Mouse (Mus musculus) CH12.LX (cell line): ENCODE results near the gene Dact3. TPM values are rescaled to one million over a fixed set of nuclear protein-coding genes. Genes with fewer than 3 reads are reported as not detected.

ENCODE experiments used
- DNase-seq: peaks from one replicate; pipeline ENCODE4 v3.0.0-alpha.2; 2013; ENCODE audit errors: extremely low read depth
- H3K27ac ChIP-seq: 2 replicates; pipeline ENCODE4 v1.5.1; 2012; ENCODE audit warnings: low read depth, mild to moderate bottlenecking, control low read depth, moderate library complexity; ENCODE audit not compliant: insufficient read depth
- H3K27me3 ChIP-seq: replicated peaks from 2 replicates; pipeline ENCODE3; 2012; ENCODE audit warnings: inconsistent platforms
- H3K36me3 ChIP-seq, 2 experiments: replicated peaks in 1 of 2; 2 replicates each; pipeline versions ENCODE3 to v1.6.1; 2012; ENCODE audit warnings: inconsistent platforms in 1 of 2, low read length in 1 of 2, mild to moderate bottlenecking in 1 of 2, mixed read lengths in 1 of 2, moderate library complexity in 1 of 2; ENCODE audit not compliant: control insufficient read depth in 1 of 2, insufficient read depth in 1 of 2
- H3K4me1 ChIP-seq, 2 experiments: 2 replicates each; pipeline ENCODE4 v1.6.1; 2012; ENCODE audit warnings: inconsistent platforms in 1 of 2, moderate library complexity in 1 of 2; ENCODE audit not compliant: insufficient read depth in 2 of 2, control insufficient read depth in 1 of 2
- H3K4me2 ChIP-seq: 2 replicates; pipeline ENCODE4 v1.6.1; 2012; ENCODE audit warnings: low read depth, mild to moderate bottlenecking, control low read depth; ENCODE audit not compliant: poor library complexity, insufficient read depth, severe bottlenecking
- H3K4me3 ChIP-seq, 3 experiments: fragments of 150-350 bp in 1 of 3; sonication (generic) in 1 of 3; replicated peaks in 1 of 3; 2 replicates each; pipeline versions ENCODE3 to v1.5.1; 2011 to 2012; ENCODE audit warnings: low read depth in 2 of 3, low read length in 2 of 3, mild to moderate bottlenecking in 2 of 3, moderate library complexity in 2 of 3, control low read depth in 1 of 3, improper control_type of control experiment in 1 of 3, inconsistent platforms in 1 of 3, mixed read lengths in 1 of 3; ENCODE audit not compliant: poor library complexity in 1 of 3
- H3K79me2 ChIP-seq: replicated peaks from 2 replicates; pipeline ENCODE4 v1.6.1; 2012; ENCODE audit warnings: mild to moderate bottlenecking, moderate library complexity; ENCODE audit not compliant: control insufficient read depth, poor library complexity, insufficient read depth, severe bottlenecking; ENCODE audit errors: extremely low read depth
- H3K9ac ChIP-seq: 2 replicates; pipeline ENCODE4 v1.6.1; 2012; ENCODE audit warnings: low read depth, mild to moderate bottlenecking, control low read depth, moderate library complexity; ENCODE audit not compliant: insufficient read depth
- H3K9me3 ChIP-seq: replicated peaks from 2 replicates; pipeline ENCODE3; 2012; ENCODE audit warnings: low read length, inconsistent platforms, mixed read lengths
- CTCF ChIP-seq, 2 experiments: IDR thresholded peaks in 1 of 2; conservative IDR thresholded peaks in 1 of 2; 2 replicates each; pipeline ENCODE4 v1.5.1; 2011 to 2012; ENCODE audit warnings: low read depth in 2 of 2, low read length in 2 of 2, improper control_type of control experiment in 1 of 2, inconsistent platforms in 1 of 2, mild to moderate bottlenecking in 1 of 2, moderate library complexity in 1 of 2
- GABPA ChIP-seq: IDR thresholded peaks from 2 replicates; pipeline ENCODE4 v1.6.1; 2012; ENCODE audit warnings: low read depth, low read length, improper control_type of control experiment, inconsistent platforms; ENCODE audit not compliant: insufficient replicate concordance
- HCFC1 ChIP-seq: IDR thresholded peaks from 2 replicates; pipeline ENCODE4 v1.6.1; 2012; ENCODE audit warnings: low read depth, mild to moderate bottlenecking, inconsistent platforms, low read length, improper control_type of control experiment
- JUN ChIP-seq: IDR thresholded peaks from 2 replicates; pipeline ENCODE4 v1.6.1; 2011; ENCODE audit warnings: low read depth, mild to moderate bottlenecking, low read length, improper control_type of control experiment, moderate library complexity; ENCODE audit not compliant: insufficient read depth
- MAX ChIP-seq: IDR thresholded peaks from 2 replicates; pipeline ENCODE4 v1.6.1; 2011; ENCODE audit warnings: low read length, improper control_type of control experiment
- MXI1 ChIP-seq: IDR thresholded peaks from 2 replicates; pipeline ENCODE4 v1.6.1; 2011; ENCODE audit warnings: mild to moderate bottlenecking, low read depth, low read length, improper control_type of control experiment
- MYC ChIP-seq: IDR thresholded peaks from 2 replicates; pipeline ENCODE4 v1.6.1; 2011; ENCODE audit warnings: low read depth, mild to moderate bottlenecking, improper control_type of control experiment, low read length
- NELFE ChIP-seq: IDR thresholded peaks from 2 replicates; pipeline ENCODE4 v1.6.1; 2011; ENCODE audit warnings: low read depth, low read length, improper control_type of control experiment
- RAD21 ChIP-seq: IDR thresholded peaks from 2 replicates; pipeline ENCODE4 v1.6.1; 2011; ENCODE audit warnings: low read depth, mild to moderate bottlenecking, low read length, improper control_type of control experiment, moderate library complexity
- SMC3 ChIP-seq: IDR thresholded peaks from 2 replicates; pipeline ENCODE4 v1.6.1; 2011; ENCODE audit warnings: low read depth, low read length, improper control_type of control experiment
- TBP ChIP-seq: conservative IDR thresholded peaks from 2 replicates; pipeline ENCODE4 v1.6.1; 2011; ENCODE audit warnings: low read depth, low read length, improper control_type of control experiment
- TCF12 ChIP-seq: IDR thresholded peaks from 2 replicates; pipeline ENCODE4 v1.6.1; 2014; ENCODE audit warnings: low read depth, mild to moderate bottlenecking, inconsistent platforms, low read length, improper control_type of control experiment
- ZNF384 ChIP-seq: IDR thresholded peaks from 2 replicates; pipeline ENCODE4 v1.6.1; 2012; ENCODE audit warnings: low read depth, low read length, improper control_type of control experiment, inconsistent platforms
- dilution Hi-C: fragments of 300-500 bp; cut with MboI; formaldehyde crosslinking; loops from 2 replicates; pipeline ENCODE4 v1.14.3; 2020; ENCODE audit warnings: low sequenced_read_pairs; ENCODE audit not compliant: extremely low pct_unique_long_range_greater_than_20kb, extremely low pct_ligation_motif_present
- in situ Hi-C: fragments of 300-500 bp; cut with MboI; formaldehyde crosslinking; loops from 3 replicates; pipeline ENCODE4 v1.14.3; 2019; ENCODE audit warnings: low sequenced_read_pairs, low pct_ligation_motif_present, low pct_unique_long_range_greater_than_20kb, mixed read lengths
- polyA plus RNA-seq: library from polyadenylated mRNA; unstranded; fragments of >175 nt; gene quantifications from 2 replicates; pipeline ENCODE4 v1.2.1, GENCODE M21; 2012; ENCODE audit warnings: low read depth; ENCODE audit not compliant: insufficient read length
- total RNA-seq, 2 experiments: library from RNA; depleted of rRNA; stranded (reverse); fragments of 300-350 nt in 1 of 2; fragments of >200 nt in 1 of 2; gene quantifications; 2 replicates each; pipeline ENCODE4 v1.2.3; 2012 to 2014

Dact3 gene
- total and polyA plus RNA-seq, 3 experiments = 3.5 to 12.0 (median 5.1) TPM

DNA sequence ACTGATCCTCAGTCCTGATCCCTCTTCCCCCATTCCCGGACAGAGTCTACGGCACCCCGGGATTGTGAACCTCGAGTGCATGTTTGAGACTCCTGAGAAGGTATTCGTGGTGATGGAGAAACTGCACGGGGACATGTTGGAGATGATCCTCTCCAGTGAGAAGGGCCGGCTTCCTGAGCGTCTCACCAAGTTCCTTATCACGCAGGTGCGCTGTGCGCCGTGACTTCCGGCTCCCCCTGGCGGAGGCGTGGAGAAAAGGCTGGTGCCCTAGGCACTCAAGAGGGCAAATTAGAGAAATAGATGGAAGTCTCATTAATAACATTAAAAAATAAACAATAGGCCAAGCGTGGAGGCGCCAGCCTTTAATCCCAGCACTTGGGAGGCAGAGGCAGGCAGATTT is 16.8 kb upstream of the Dact3 start:
- H3K4me1 ChIP-seq = peaks cover 0 to 16% of the 10 kb centered on the region in 2 experiments; a peak in 2 of 4 replicates
- in situ Hi-C loops = no loop called here
- TF ChIP-seq SMC3 (peak; percentile 55), RAD21 (peak; percentile 23), TBP (no peak), ZNF384 (no peak), CTCF (conservative IDR thresholded peaks at IDR 0.05 in 1 of 2, IDR thresholded peaks at IDR 0.05 in 1 of 2; ENCODE audit: low read depth in 2 of 2, low read length in 2 of 2) (peak; percentile 21 to 67; a peak in 3 of 4 replicates)
- no peak overlapping the region for H3K4me2 ChIP-seq
- no peak overlapping the region for H3K27ac ChIP-seq
- no peaks in the 10 kb centered on the region for H3K27me3 ChIP-seq
- H3K36me3 ChIP-seq = peaks cover 72 to 94% of the 10 kb centered on the region in 2 experiments
- no peak overlapping the region for H3K4me3 ChIP-seq
- dilution Hi-C loops = no loop called here
- H3K9ac ChIP-seq = no peak overlapping the region
- DNase-seq = no peak
- no peaks in the 10 kb centered on the region for H3K79me2 ChIP-seq
- H3K9me3 ChIP-seq = no peaks in the 10 kb centered on the region

DNA sequence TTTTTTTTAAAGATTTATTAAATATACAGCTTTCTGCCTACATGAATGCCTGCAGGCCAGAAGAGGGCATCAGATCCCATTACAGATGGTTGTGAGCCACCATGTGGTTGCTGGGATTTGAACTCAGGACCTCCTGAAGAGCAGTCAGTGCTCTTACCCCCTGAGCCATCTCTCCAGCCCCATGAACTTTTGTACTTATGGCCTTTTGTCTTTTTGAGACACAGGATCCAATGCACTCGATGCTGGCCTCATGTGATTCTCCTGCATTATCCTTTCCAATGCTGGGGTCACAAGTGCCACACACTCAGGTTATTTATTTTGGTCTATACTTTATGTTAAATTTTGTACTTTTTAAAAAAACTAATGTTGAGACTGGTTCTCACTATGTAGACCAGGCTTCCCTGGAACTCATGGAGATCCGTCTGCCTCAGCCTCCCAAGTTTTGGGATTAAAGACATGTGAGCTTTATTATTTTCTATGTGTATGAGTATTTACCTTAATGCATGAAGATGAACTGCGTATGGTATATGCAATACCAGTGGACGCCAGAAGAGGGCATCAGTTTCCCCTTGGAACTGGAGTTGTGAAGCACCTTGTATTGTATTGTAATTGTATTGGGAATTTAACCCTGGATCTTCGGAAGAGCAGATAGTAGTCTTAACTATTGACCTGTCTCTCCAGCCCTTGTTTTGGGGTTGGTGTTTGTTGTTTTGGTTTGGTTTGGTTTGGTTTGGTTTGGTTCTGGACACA is 15.0 kb upstream of the Dact3 start:
- Histone ChIP-seq H3K4me3 (no peak overlapping the region), H3K36me3 (peaks cover 71 to 94% of the 10 kb centered on the region in 2 experiments), H3K4me2 (no peak overlapping the region), H3K79me2 (no peaks in the 10 kb centered on the region), H3K9me3 (no peaks in the 10 kb centered on the region), H3K9ac (no peak overlapping the region), H3K27ac (no peak overlapping the region), H3K27me3 (no peaks in the 10 kb centered on the region), H3K4me1 (peaks cover 0 to 2% of the 10 kb centered on the region in 2 experiments; a peak in 1 of 4 replicates)
- DNase-seq = no peak
- no peak for TF ChIP-seq TCF12
- TF ChIP-seq TBP = 0 out of 2 replicates have a peak, but pooled peaks have one; percentile 55
- TF ChIP-seq MXI1 = no peak
- TF ChIP-seq GABPA = no peak
- TF ChIP-seq RAD21 = peak; percentile 23
- no peak for TF ChIP-seq JUN
- TF ChIP-seq CTCF (conservative IDR thresholded peaks at IDR 0.05 in 1 of 2, IDR thresholded peaks at IDR 0.05 in 1 of 2; ENCODE audit: low read depth in 2 of 2, low read length in 2 of 2) = peak; percentile 66 to 84
- no peak for TF ChIP-seq MAX
- TF ChIP-seq MYC = no peak
- no peak for TF ChIP-seq HCFC1
- TF ChIP-seq SMC3 = peak; percentile 46
- TF ChIP-seq NELFE = no peak
- dilution Hi-C loops (no loop called here), in situ Hi-C loops (no loop called here)
